Mouse (Mus musculus) thymus, adult 2 months (tissue): Measurements from ENCODE around the gene Disc1.

Experiments used
- CTCF ChIP-seq: fragments of 200-500 bp; IDR thresholded peaks from 2 replicates; pipeline ENCODE4 v1.5.1; 2012; ENCODE audit warnings: mild to moderate bottlenecking, control low read depth, low read length, moderate library complexity, borderline replicate concordance; ENCODE audit not compliant: control insufficient read depth, poor library complexity, insufficient read depth; ENCODE audit errors: extremely low read depth
- POLR2A ChIP-seq: fragments of 200-500 bp; IDR thresholded peaks from 2 replicates; pipeline ENCODE4 v1.6.1; 2012; ENCODE audit warnings: mild to moderate bottlenecking, low read length, control low read depth, moderate library complexity; ENCODE audit not compliant: control insufficient read depth, poor library complexity, insufficient read depth; ENCODE audit errors: extremely low read depth

GRCm38 (mm10) chr8:125067596-125067960 lies 13.6 kb downstream of the Disc1 start:
- no peak for TF ChIP-seq CTCF
- TF ChIP-seq POLR2A: no peak
